Mouse (Mus musculus) monocyte, adult 59 days (primary cell): ENCODE data around the gene Pip4k2c. TPM values are rescaled to one million over a fixed set of nuclear protein-coding genes. Genes with fewer than 3 reads are reported as not detected.

Experiments used
- total RNA-seq, 2 experiments: library from RNA; stranded (reverse); gene quantifications; one replicate each; pipeline ENCODE4 v1.2.4; 2023

Pip4k2c gene
- total RNA-seq = 10 to 100 TPM; 20.6 to 21.1 TPM

DNA sequence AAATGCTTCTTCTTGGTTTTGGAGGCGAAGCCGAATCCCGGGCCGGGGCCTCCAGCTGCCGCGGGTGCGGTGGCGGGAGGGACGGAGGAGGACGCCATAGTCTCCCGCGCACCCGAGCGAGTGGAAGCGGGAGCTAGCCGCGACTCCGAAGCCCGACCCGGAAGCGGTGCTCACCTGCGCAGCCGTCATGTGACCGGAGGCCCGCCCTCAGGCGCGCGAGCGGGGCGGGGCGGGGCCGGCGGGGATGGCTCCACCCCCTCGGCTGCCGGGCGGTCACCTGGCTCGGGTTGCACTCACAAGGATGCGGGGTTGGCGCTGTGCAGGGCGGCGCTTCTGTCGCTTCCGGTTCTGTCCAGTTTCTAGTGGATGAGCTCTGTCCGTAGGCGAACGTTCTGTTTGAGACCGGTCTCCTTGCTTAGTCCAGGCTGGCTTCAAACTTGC, at the start of gene Pip4k2c:
Gene Pip4k2c (minus strand): TSS at position 172 of the 441 bp plus-strand sequence.

GRCm38 (mm10) chr10:127195328-127196129, 15.9 kb downstream of the Pip4k2c start, which contains the start of gene Dtx3:
Gene Dtx3 (minus strand): TSS chr10:127195728.

GRCm38 (mm10) chr10:127189651-127190381, 21.6 kb downstream of the Pip4k2c start, which contains the start of gene Arhgef25:
Gene Arhgef25 (minus strand): TSS chr10:127190083.

GRCm38 (mm10) chr10:127179871-127180694, 31.3 kb downstream of the Pip4k2c start, which contains the start of gene Slc26a10:
Gene Slc26a10 (minus strand): TSS chr10:127180645.

DNA sequence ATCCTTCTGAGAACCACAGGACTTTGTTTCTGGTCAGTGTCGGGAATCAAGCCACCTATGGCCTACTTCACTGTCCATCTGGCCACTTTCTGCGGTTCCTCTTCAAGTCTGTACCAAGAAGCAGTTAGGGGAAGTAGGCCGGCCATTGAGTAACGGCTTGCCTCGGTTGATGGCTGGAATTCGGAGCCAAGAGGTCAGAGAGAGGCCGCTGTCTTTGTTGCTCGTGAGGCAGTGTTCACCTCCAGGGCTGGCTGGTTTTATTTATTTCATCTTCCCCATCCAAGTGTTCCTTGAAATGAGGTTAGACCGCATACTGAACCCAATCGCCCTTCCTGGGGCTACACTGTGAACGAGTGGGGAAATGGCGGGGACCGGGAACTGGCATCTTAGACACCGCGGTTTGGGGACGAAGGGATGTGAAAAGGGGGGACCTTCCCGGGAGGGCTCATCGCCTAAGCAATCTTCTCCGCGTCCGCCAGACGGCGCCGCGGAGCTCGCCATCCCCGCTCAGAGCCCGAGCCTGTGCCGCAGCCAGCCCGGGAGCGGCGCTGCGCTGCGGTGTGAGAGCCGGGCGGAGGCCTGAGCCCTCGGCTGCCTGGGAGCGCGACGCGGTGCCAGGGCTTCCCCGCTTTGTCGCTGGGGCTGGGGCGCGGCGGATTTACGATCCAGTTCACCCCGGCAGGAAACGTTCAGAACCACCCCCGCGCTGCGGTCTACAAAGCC, 46.6 kb downstream of the Pip4k2c start, which contains the start of gene B4galnt1:
Gene B4galnt1 (plus strand): TSS at position 595 of the 723 bp plus-strand sequence.

Other genes with a start within 250 kb of the Pip4k2c start
- 100 to 1,000 TPM; 124 to 130 TPM for gene Ctdsp2, start 232.9 kb downstream of the Pip4k2c start, total RNA-seq
- gene Avil, start 210.9 kb downstream of the Pip4k2c start, total RNA-seq = under 1 TPM; 0.16 to 0.30 TPM
- 10 to 100 TPM; 12.8 to 15.0 TPM for gene Tsfm, start 180.7 kb downstream of the Pip4k2c start, total RNA-seq
- 1 to 10 TPM; 4.2 to 7.2 TPM for gene Mettl1, start 170.2 kb downstream of the Pip4k2c start, total RNA-seq
- under 1 TPM in 1 of 2 experiments, not detected in 1; 0.30 TPM for gene Eef1akmt3, start 170.1 kb downstream of the Pip4k2c start, total RNA-seq
- not detected for gene Cyp27b1, start 163.3 kb downstream of the Pip4k2c start, total RNA-seq
- gene March9, start 151.4 kb downstream of the Pip4k2c start, total RNA-seq = under 1 TPM in 1 of 2 experiments, not detected in 1; 0.15 TPM
- 10 to 100 TPM; 74.8 to 91.0 TPM for gene Cdk4, start 148.1 kb downstream of the Pip4k2c start, total RNA-seq
- 10 to 100 TPM; 66.0 to 66.3 TPM for gene Tspan31, start 141.3 kb downstream of the Pip4k2c start, total RNA-seq
- 10 to 100 TPM; 32.9 to 33.7 TPM for gene Agap2, start 136.3 kb downstream of the Pip4k2c start, total RNA-seq
- 100 to 1,000 TPM; 136 to 140 TPM for gene Os9, start 90.5 kb downstream of the Pip4k2c start, total RNA-seq
- gene B4galnt1, start 46.4 kb downstream of the Pip4k2c start, total RNA-seq = 100 to 1,000 TPM; 257 to 262 TPM
- gene Slc26a10, start 30.9 kb downstream of the Pip4k2c start, total RNA-seq = not detected
- under 1 TPM in 1 of 2 experiments, not detected in 1; 0.55 TPM for gene Arhgef25, start 21.5 kb downstream of the Pip4k2c start, total RNA-seq
- gene Dtx3, start 15.9 kb downstream of the Pip4k2c start, total RNA-seq = 10 to 100 TPM; 24.6 to 28.6 TPM
- gene Kif5a, start 51.8 kb upstream of the Pip4k2c start, total RNA-seq = 1 to 10 TPM; 2.4 to 3.3 TPM
- gene Dctn2, start 54.8 kb upstream of the Pip4k2c start, total RNA-seq = 100 to 1,000 TPM; 111 to 113 TPM
- 100 to 1,000 TPM; 116 to 118 TPM for gene Mbd6, start 77.4 kb upstream of the Pip4k2c start, total RNA-seq
- gene Mars, start 100.2 kb upstream of the Pip4k2c start, total RNA-seq = 10 to 100 TPM; 37.6 to 42.2 TPM
- gene Arhgap9, start 110.4 kb upstream of the Pip4k2c start, total RNA-seq = 100 to 1,000 TPM; 216 to 240 TPM
- under 1 TPM in 1 of 2 experiments, not detected in 1; 0.66 TPM for gene Gli1, start 130.4 kb upstream of the Pip4k2c start, total RNA-seq
- gene Inhbe, start 142.8 kb upstream of the Pip4k2c start, total RNA-seq = not detected
- gene Inhbc, start 158.8 kb upstream of the Pip4k2c start, total RNA-seq = not detected
- gene R3hdm2, start 168.7 kb upstream of the Pip4k2c start, total RNA-seq = 100 to 1,000 TPM in 1 of 2 experiments, 10 to 100 TPM in 1; 98.4 to 116 TPM